Mouse (Mus musculus) heart, postnatal 0 days (tissue): ENCODE measurements at regions not wholly inside any gene's neighbourhood (a gene's known extent, or its start where the extent isn't known, plus 50 kb on each side); places are given as distances from the start of the nearest gene placed in this dataset.

Experiments used
- ATAC-seq: fragments of 200-750 bp; cut with Nextera tagmentation; 2 replicates; pipeline ENCODE4 v1.8.0; 2017; ENCODE audit warnings: low read depth, moderate number of reproducible peaks, moderate library complexity; ENCODE audit not compliant: insufficient read depth
- DNase-seq: peaks from one replicate; pipeline ENCODE4 v3.0.0-alpha.2; 2016; ENCODE audit warnings: low spot score
- H3K27ac ChIP-seq: fragments of 300-500 bp; sonication (generic); 2 replicates; pipeline ENCODE4 v1.5.1; 2014; ENCODE audit warnings: low read depth, mild to moderate bottlenecking
- H3K27me3 ChIP-seq: fragments of 300-500 bp; sonication (generic); 2 replicates; pipeline ENCODE4 v1.6.1; 2014; ENCODE audit warnings: low read length, mixed read lengths; ENCODE audit not compliant: control insufficient read depth, insufficient read depth
- H3K36me3 ChIP-seq: fragments of 300-500 bp; sonication (generic); replicated peaks from 2 replicates; pipeline ENCODE4 v1.6.1; 2014; ENCODE audit warnings: low read length, mixed read lengths; ENCODE audit not compliant: control insufficient read depth, insufficient read depth
- H3K4me1 ChIP-seq: fragments of 300-500 bp; sonication (generic); 2 replicates; pipeline ENCODE4 v1.6.1; 2014; ENCODE audit warnings: antibody characterized with exemption; ENCODE audit not compliant: control insufficient read depth, insufficient read depth
- H3K4me2 ChIP-seq: fragments of 300-500 bp; sonication (generic); 2 replicates; pipeline ENCODE4 v1.6.1; 2014; ENCODE audit warnings: low read depth, mild to moderate bottlenecking, low read length, moderate library complexity
- H3K4me3 ChIP-seq: fragments of 300-500 bp; sonication (generic); 2 replicates; pipeline ENCODE4 v1.5.1; 2014; ENCODE audit warnings: low read depth, low read length
- H3K9ac ChIP-seq: fragments of 300-500 bp; sonication (generic); replicated peaks from 2 replicates; pipeline ENCODE4 v1.6.1; 2014; ENCODE audit warnings: low read depth, low read length, mixed read lengths
- H3K9me3 ChIP-seq: fragments of 300-500 bp; sonication (generic); replicated peaks from 2 replicates; pipeline ENCODE4 v1.6.1; 2016; ENCODE audit warnings: low read length; ENCODE audit not compliant: control insufficient read depth
- CTCF ChIP-seq: IDR thresholded peaks from 2 replicates; pipeline ENCODE4 v1.5.1; 2016; ENCODE audit warnings: antibody characterized with exemption, control low read depth, low read depth
- EP300 ChIP-seq: IDR thresholded peaks from 2 replicates; pipeline ENCODE4 v1.6.1; 2016; ENCODE audit warnings: antibody characterized with exemption, low read depth
- WGBS: fragments of 180-500 bp; shearing (Covaris S2); extraction: QIAGEN DNeasy Blood & Tissue Kit; methylation state at CpG from one replicate; pipeline ENCODE4 v1.1.7; 2014; 5-methylcytosine and 5-hydroxymethylcytosine counted together

- WGBS = 67% methylated on average over 4 of the region's 4 CpGs
- H3K27ac ChIP-seq = no peak overlapping the region
- no peak overlapping the region for H3K4me2 ChIP-seq
- H3K36me3 ChIP-seq = no peaks in the 10 kb centered on the region
- peaks cover 6% of the 10 kb centered on the region; the same call in 1 of the 2 replicates for H3K9me3 ChIP-seq
- ATAC-seq (no peak), DNase-seq (no peak)
- no peaks in the 10 kb centered on the region for H3K4me1 ChIP-seq
- no peaks in the 10 kb centered on the region for H3K27me3 ChIP-seq
- no peak overlapping the region for H3K4me3 ChIP-seq
- TF ChIP-seq EP300 = no peak
- no peak for TF ChIP-seq CTCF
- H3K9ac ChIP-seq = no peak overlapping the region
Measured at GRCm38 (mm10) chr11:114587986-114588385, 80.3 kb upstream of the Rpl38 start.

- WGBS = 83% methylated on average over 12 of the region's 12 CpGs
Measured at GRCm38 (mm10) chr11:114586400-114586799, 81.9 kb upstream of the Rpl38 start.

GRCm38 (mm10) chr11:114584804-114585203 is 83.5 kb upstream of the Rpl38 start:
- ATAC-seq = no peak
- Histone ChIP-seq H3K36me3 (no peaks in the 10 kb centered on the region), H3K4me1 (no peaks in the 10 kb centered on the region), H3K4me3 (no peak overlapping the region), H3K9me3 (peaks cover 6% of the 10 kb centered on the region; the same call in 1 of the 2 replicates), H3K9ac (no peak overlapping the region), H3K27ac (no peak overlapping the region), H3K27me3 (no peaks in the 10 kb centered on the region), H3K4me2 (no peak overlapping the region)
- no peak for DNase-seq
- TF ChIP-seq EP300 (no peak), CTCF (no peak)
- 71% methylated on average over 6 of the region's 6 CpGs for WGBS

More at GRCm38 (mm10) chr11:114586400-114586799, 81.9 kb upstream of the Rpl38 start:
- H3K4me1 ChIP-seq = no peaks in the 10 kb centered on the region
- H3K36me3 ChIP-seq = no peaks in the 10 kb centered on the region
- H3K27ac ChIP-seq = no peak overlapping the region
- no peak overlapping the region for H3K4me2 ChIP-seq
- ATAC-seq (no peak), DNase-seq (no peak)
- H3K4me3 ChIP-seq = no peak overlapping the region
- TF ChIP-seq CTCF (no peak), EP300 (no peak)
- H3K27me3 ChIP-seq = no peaks in the 10 kb centered on the region
- H3K9ac ChIP-seq = no peak overlapping the region
- peaks cover 6% of the 10 kb centered on the region; the same call in 1 of the 2 replicates for H3K9me3 ChIP-seq

GRCm38 (mm10) chr11:114584146-114584545 is 84.2 kb upstream of the Rpl38 start:
- Histone ChIP-seq H3K27ac (no peak overlapping the region), H3K27me3 (no peaks in the 10 kb centered on the region), H3K4me1 (no peaks in the 10 kb centered on the region), H3K4me3 (no peak overlapping the region), H3K4me2 (no peak overlapping the region), H3K36me3 (no peaks in the 10 kb centered on the region), H3K9me3 (peaks cover 6% of the 10 kb centered on the region; the same call in 1 of the 2 replicates), H3K9ac (no peak overlapping the region)
- TF ChIP-seq CTCF (no peak), EP300 (no peak)
- DNase-seq (no peak), ATAC-seq (no peak)
- WGBS = 76% methylated on average over 5 of the region's 5 CpGs

- no peak for ATAC-seq
- Histone ChIP-seq H3K27ac (no peak overlapping the region), H3K4me3 (no peak overlapping the region), H3K27me3 (no peaks in the 10 kb centered on the region), H3K4me2 (no peak overlapping the region), H3K4me1 (no peaks in the 10 kb centered on the region), H3K36me3 (no peaks in the 10 kb centered on the region), H3K9ac (no peak overlapping the region), H3K9me3 (0 out of 2 replicates have a peak, but pooled peaks cover 7% of the 10 kb centered on the region)
- WGBS = 53% methylated on average over 2 of the region's 2 CpGs
- TF ChIP-seq CTCF (no peak), EP300 (no peak)
- DNase-seq = no peak
Measured at GRCm38 (mm10) chr11:114579986-114580385, 88.3 kb upstream of the Rpl38 start.

- DNase-seq (no peak), ATAC-seq (no peak)
- 0 out of 2 replicates have a peak, but pooled peaks cover 10% of the 10 kb centered on the region for H3K9me3 ChIP-seq
- H3K9ac ChIP-seq = no peak overlapping the region
- no peaks in the 10 kb centered on the region for H3K27me3 ChIP-seq
- no peak overlapping the region for H3K27ac ChIP-seq
- TF ChIP-seq EP300 (no peak), CTCF (no peak)
- no peaks in the 10 kb centered on the region for H3K4me1 ChIP-seq
- WGBS = 85% methylated on average over 6 of the region's 6 CpGs
- no peak overlapping the region for H3K4me3 ChIP-seq
- H3K4me2 ChIP-seq = no peak overlapping the region
- H3K36me3 ChIP-seq = no peaks in the 10 kb centered on the region
Measured at GRCm38 (mm10) chr11:114578551-114578950, 89.8 kb upstream of the Rpl38 start.
